Mouse (Mus musculus): ENCODE measurements around the gene Oaz1.

The Oaz1 gene

DNA sequence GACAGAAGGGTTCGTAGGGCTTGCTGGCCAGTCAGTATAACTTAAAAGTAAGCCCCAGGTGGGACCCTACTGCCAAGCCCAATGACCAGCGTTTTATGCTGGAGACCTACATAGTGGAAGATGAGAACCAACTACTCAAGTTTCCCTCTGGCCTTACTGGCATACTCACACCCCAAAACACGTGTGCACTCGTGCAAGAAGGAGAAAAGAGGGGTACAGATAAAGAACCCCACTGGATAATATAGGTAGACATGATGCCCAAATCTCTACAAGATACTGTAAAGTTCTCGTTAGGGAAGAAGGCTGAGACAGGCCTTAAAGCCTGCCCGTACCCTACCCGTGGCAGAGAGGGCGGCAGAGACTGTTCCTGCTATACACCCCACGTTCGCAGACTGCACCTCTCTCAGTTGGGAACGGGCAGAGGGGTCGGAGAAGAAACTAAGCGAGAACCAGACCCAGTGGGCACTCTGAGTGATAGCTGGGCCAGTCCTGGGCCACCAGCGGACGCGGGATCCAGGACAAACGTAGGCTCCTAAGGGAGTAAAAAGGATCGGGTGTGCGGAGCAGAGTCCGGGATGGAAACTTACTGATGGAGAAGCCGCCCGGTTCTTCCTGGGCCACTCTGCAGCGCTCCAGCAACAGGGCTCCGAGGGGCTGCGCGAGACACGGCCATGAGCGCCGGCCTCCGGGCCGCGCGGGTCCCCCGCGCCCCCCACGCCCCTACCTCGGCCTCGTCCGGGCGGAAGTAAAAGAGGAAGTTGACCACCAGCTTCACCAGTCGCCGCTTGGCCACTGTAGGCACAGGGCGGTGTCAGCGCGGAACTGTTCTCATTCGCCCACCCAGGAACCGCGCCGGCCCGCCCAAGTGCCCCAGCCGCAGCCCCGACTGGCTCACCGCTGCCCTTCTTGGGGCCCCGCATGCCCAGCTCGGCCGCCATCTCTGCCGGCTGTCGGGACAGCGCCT, 29.0 kb upstream of the Oaz1 start:
- TF ChIP-seq GATA4 (IDR thresholded peaks at IDR 0.05; ENCODE audit: insufficient replicate concordance, low read length), result no peak

DNA sequence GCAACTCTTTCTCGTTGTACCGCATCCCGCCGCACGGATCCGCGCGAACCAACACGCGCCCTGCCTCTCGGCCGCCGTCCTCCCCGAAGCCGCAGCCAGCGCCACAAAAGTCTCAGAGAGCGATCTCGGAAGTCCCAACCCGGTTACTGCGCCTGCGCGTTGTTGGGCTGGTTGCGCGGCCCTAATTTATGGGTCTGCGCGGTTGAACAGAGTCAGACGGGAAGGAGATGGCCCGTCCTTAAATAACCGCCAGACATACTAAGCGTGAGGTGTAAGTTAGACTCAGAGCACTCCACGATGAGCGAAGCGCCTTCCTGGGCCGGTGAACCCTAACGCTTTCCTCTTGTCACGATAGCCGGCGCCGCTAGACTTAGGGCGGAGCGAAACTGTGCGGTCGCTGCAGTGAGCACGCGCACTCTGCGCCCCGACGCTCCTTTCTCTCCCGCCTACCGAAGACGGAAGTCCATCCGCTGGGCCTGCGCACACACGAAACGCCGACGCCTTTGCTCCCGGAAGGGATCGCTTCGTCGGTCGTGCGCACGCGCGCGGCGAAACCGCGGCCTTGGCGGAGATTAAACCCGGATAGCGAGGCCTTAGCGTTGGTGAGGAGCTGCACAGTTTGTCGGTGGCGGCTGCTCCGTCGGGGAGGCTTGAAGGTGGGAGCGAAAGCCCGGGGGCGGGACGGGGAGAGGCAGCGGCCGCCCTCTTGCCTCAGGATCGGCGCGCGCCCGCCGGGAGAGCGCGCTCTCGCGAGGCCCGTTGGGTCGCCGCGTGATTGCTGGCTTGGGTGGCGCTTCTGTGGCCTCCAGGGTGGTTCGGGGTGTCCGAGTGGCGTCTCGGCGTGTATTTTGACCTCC, 28.1 kb upstream of the Oaz1 start, which contains the start of the genes Sf3a2 and Plekhj1:
Gene Sf3a2 (plus strand): TSS at position 49 of the 857 bp plus-strand sequence.
Gene Plekhj1 (minus strand): TSS at position 477 of the 857 bp plus-strand sequence.
- TF ChIP-seq GATA4 (IDR thresholded peaks at IDR 0.05; ENCODE audit: insufficient replicate concordance, low read length), result peak; percentile 87; the same call in 1 of the 2 replicates

DNA sequence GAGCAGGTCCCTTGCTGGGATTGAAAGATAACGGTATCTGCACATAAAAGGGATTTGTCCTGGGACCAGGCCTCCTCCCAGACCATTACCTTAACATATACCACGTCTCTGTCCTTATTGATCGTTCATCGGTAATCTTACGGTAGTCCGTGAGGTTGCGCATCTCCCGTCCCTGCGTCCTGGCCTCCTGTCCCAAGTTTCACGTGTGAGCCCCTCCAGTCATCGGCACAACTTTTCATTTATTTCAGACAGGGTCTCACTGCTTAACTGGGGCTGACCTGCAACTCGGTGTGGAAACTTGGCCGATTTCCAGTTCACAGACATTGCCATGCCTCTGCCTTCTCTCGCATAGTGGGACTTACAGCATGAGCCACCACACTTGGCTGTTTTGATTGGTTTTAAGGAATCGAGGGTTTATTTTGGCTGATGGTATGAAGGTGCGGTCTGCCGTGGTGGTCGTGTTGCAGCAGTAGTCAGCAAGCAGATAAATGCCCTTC, 27.3 kb upstream of the Oaz1 start:
- no peak for TF ChIP-seq GATA4 (IDR thresholded peaks at IDR 0.05; ENCODE audit: insufficient replicate concordance, low read length)

DNA sequence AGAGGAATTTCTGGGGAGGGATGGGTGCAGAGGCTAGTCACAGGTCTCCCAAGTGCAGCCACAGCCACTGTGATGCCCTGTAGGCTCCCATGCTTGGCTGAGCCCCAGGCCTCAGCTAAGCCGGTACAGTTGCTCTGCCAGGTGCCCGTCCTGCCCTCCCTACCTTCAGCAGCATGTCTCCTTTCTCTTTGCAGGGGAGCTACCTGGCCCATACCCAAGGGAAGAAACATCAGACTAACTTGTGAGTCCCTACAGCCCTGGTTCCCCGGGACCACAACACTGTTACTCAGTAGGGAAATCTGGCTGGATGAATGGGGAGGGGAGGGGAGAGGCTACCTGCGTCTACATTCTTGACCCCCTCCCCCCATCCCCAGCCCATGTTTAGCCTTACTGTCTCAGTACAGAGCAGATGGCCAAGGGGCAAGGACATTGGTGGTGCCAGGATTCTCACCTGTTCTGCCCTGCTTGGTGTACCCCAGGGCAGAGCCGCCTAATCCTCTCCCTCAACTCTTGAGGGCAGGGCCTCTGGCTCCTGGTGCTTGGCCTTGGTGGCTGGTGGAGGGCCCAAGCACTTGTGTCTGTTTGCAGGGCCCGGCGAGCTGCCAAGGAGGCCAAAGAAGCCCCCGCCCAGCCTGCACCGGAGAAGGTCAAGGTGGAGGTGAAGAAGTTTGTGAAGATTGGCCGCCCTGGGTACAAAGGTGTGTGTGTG, 24.1 kb upstream of the Oaz1 start:
- no peak for TF ChIP-seq GATA4 (IDR thresholded peaks at IDR 0.05; ENCODE audit: insufficient replicate concordance, low read length)

DNA sequence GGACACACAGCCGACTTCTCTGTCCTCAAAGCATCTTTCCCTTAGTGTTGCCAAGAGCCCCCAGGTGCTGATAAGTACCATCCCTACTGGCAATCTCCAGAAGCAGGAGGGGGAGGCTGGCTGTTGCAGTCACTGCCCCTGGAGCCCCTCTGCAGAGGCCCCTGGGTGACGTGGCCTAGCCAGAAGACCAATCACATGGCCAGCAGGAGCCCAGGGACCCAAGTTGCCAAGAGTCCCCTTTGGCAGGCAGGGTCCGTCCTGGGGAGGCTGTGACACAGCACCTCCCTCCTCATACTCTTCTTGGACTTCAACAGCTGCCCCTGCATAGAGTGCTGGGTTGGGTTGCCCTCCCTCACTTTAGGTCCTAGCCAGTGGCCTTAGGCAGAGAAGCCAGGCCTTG, 23.5 kb upstream of the Oaz1 start:
- TF ChIP-seq GATA4 (IDR thresholded peaks at IDR 0.05; ENCODE audit: insufficient replicate concordance, low read length), result no peak

DNA sequence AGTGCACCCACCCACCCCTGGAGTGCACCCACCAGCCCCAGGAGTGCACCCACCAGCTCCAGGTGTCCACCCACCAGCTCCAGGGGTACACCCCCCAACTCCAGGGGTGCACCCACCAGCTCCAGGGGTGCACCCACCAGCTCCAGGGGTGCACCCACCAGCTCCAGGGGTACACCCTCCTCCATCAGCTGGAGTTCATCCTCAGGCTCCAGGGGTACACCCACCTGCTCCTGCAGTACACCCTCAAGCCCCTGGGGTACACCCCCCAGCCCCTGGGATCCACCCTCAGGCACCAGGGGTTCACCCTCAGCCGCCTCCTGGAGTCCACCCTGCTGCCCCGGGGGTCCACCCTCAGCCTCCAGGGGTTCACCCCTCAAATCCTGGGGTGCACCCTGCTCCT, 22.1 kb upstream of the Oaz1 start:
- TF ChIP-seq GATA4 (IDR thresholded peaks at IDR 0.05; ENCODE audit: insufficient replicate concordance, low read length), result no peak

DNA sequence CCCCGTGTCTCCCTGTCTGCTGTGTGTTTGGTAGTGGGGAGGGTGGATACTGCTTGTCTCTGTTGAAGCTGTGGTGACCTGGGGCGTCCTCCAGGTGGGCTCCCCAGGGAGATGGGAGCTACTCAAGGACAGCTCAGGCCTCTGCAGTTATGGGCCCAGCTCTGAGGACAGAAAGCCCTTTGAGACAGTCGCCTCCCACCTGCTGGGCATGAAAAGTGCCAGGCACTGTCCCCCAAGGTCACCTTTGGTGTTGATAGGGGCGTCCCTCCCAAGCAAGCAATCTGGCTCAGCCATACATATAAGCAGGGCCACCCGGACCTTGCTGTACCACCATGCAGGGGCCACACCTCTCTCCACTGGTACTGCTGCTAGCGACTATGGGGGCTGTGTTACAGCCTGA, 21.5 kb upstream of the Oaz1 start, which contains the start of gene Amh:
Gene Amh (plus strand): TSS at position 328 of the 400 bp plus-strand sequence.
- no peak for TF ChIP-seq GATA4 (IDR thresholded peaks at IDR 0.05; ENCODE audit: insufficient replicate concordance, low read length)

DNA sequence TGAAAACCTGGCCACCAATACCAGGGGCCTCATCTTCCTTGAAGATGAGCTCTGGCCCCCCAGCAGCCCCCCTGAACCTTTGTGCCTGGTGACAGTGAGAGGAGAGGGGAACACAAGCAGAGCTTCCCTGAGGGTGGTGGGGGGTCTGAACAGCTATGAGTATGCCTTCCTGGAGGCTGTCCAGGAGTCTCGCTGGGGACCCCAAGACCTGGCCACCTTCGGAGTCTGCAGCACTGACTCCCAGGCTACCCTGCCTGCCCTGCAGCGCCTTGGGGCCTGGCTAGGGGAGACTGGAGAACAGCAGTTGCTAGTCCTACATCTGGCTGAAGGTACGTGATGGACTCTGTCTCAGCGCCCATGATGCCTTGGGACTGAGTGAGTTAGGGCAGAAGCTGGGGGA, 21.1 kb upstream of the Oaz1 start:
- no peak for TF ChIP-seq GATA4 (IDR thresholded peaks at IDR 0.05; ENCODE audit: insufficient replicate concordance, low read length)

DNA sequence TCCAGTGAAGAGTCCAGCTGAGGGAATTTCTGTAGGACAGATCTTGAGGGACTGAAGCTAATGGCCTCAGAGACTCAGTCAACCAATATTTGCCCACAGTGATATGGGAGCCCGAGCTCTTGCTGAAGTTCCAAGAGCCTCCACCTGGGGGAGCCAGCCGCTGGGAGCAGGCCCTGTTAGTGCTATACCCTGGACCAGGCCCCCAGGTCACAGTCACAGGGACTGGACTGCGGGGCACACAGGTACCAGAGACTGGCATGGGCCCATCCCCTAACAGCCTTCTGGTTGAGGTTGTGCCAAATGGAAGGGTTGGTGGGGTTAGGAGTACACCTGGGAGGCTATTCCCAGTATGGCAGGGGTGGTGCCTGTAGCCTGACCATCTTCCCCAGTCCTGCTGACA, 20.5 kb upstream of the Oaz1 start:
- no peak for TF ChIP-seq GATA4 (IDR thresholded peaks at IDR 0.05; ENCODE audit: insufficient replicate concordance, low read length)

DNA sequence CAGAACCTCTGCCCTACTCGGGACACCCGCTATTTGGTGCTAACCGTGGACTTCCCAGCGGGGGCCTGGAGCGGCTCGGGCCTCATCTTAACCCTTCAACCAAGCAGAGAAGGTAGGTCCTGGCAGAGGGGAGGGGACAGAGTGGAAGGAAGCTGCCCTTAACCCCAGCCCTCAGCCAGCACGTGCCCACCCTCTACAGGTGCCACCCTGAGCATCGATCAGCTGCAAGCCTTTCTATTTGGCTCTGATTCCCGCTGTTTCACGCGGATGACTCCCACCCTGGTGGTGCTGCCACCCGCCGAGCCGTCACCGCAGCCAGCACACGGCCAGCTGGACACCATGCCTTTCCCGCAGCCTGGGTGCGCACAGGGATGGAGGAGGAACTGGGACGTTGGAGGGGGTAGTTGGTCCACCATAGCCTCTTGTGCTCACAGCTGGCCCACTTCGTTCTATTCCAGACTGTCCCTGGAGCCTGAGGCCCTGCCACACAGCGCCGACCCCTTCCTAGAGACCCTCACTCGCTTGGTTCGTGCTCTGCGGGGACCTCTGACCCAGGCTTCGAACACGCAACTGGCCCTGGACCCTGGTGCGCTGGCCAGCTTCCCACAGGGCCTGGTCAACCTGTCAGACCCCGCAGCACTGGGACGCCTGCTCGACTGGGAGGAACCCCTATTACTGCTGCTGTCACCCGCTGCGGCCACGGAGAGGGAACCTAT, 20.0 kb upstream of the Oaz1 start:
- no peak for TF ChIP-seq GATA4 (IDR thresholded peaks at IDR 0.05; ENCODE audit: insufficient replicate concordance, low read length)

DNA sequence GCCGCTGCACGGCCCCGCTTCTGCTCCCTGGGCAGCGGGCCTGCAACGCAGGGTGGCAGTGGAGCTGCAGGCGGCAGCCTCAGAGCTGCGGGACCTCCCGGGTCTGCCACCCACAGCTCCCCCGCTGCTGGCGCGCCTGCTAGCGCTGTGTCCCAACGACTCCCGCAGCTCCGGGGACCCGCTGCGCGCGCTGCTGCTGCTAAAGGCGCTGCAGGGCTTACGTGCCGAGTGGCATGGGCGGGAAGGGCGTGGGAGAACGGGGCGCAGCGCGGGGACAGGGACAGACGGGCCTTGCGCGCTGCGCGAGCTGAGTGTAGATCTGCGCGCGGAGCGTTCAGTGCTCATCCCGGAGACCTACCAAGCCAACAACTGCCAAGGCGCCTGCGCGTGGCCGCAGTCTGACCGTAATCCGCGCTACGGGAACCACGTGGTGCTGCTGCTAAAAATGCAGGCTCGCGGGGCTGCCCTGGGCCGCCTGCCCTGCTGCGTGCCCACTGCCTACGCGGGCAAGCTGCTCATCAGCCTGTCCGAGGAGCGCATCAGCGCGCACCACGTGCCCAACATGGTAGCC, 19.3 kb upstream of the Oaz1 start:
- TF ChIP-seq GATA4 (IDR thresholded peaks at IDR 0.05; ENCODE audit: insufficient replicate concordance, low read length), result no peak

DNA sequence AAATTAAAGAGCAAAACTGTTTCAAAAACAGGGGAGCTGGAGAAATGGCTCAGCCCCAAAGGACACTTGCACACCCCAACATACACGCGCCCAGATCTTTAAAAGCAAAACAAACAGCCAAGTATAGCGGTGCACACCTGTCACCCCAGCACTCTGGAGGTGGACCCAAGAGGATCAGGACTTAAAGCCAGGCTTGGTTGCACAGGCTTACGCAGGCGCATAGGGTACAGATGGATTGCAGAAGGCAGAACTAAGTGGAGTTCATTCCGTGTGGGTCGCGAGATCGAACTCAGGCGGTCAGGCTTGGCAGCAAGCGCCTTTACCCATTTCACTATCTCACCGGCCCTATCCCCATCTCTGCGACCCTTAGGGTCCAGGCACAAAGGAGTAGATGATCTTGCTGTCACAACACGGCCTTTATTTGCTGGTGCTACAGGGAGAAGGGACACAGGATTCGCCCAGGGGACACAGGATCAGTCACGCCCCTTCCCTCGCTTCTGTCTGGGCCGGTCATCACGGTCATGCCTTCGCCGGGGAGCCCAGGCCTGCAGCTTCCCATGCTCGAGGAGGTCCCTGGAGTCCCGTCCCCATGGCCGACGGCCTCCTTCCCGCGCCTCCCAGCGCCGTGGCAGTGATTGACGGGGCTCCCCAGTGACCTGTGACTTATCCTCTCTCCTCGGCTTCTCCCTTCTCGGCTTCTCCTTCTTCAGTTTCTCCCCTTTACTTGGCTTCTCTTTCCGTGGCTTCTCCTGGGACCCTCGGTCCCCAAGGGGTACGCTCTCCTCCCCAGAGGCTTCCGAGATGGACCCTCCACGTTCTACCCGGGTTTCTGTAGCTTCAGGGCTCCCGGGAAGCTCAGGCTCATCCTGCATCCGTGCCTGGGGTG, 18.1 kb upstream of the Oaz1 start:
- TF ChIP-seq GATA4 (IDR thresholded peaks at IDR 0.05; ENCODE audit: insufficient replicate concordance, low read length), result no peak

Measured in liver, adult (tissue).